Mouse (Mus musculus) adrenal gland, postnatal 14 days (tissue): Measurements from ENCODE around the gene Vps13d. TPM values are rescaled to one million over a fixed set of nuclear protein-coding genes. Genes with fewer than 3 reads are reported as not detected.

Source experiments
- DNase-seq: peaks from one replicate; pipeline ENCODE4 v3.0.0; 2021; ENCODE audit warnings: mixed read lengths
- total RNA-seq: library from RNA; stranded (reverse); gene quantifications from 2 replicates; pipeline ENCODE4 v1.2.3, GENCODE M21; 2021

Gene Vps13d
- total RNA-seq, 1 experiment from 2014 or later = 52.2 TPM

DNA sequence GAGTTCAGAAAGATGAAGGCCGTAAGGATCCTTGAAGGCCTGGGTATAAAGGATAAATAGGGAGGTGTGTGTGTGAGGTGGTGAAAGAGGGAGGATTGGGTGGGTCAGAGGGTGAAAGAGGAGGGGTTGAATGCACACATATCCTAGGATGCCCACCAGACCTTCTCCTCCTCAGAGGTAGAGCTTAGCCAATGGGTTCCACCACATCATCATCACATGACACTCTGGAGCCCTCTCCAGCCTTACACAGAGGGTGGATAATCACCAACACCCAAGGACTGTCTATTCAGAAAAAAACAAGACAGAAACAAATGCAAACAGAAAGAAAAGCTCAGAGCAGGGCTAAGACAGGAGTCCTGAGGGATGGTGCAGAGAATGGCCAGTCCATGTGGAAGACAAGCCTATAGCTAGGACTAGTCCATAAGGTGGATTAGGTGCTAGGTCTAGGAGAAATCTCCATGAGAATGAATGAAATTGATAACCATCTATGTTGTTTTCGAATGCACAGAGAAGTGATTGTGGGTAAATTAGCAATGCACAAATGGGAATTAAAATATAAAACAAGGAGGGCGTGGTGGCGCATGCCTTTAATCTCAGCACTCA lies 188.8 kb downstream of the Vps13d start:
- DNase-seq = no peak

GRCm38 (mm10) chr4:145004176-145004575 lies 190.6 kb downstream of the Vps13d start:
- peak; percentile 31 for DNase-seq

DNA sequence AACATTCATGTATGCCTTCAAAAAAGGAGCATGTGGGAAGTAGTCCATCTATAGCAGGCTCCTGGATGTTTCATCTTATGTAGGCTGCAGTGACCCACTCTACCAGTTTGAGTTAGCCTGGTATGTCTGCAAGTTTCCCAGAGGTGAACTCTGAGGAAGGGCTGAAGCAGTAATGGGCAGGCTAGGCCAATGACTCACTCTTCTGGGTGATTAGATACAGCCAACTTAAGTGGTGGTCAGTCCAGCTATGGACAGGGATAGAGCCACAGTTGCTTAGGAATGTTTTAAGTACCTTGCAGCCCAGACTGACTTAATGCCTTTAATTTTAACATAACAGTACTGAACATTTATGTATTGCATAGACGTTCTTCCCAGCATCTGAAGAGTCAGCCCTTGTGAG lies 192.1 kb downstream of the Vps13d start:
- no peak for DNase-seq

GRCm38 (mm10) chr4:144999903-145000382 lies 194.9 kb downstream of the Vps13d start:
- DNase-seq = peak; percentile 75

DNA sequence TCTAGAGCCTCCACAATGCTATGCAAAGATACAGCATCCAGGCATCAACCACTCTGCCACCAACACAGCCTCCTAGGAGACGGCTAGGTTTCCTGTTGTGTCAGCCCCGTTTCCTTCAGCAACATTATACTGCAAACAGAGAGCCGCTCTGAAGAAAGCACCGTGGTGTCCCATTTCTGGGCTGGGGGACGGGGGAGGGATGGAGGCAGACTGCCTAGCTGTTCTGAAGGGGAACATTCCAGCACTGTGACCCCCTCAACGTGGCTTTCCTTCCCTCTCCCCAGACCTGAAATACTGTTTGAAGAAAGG lies 195.3 kb downstream of the Vps13d start:
- DNase-seq = peak; percentile 17

DNA sequence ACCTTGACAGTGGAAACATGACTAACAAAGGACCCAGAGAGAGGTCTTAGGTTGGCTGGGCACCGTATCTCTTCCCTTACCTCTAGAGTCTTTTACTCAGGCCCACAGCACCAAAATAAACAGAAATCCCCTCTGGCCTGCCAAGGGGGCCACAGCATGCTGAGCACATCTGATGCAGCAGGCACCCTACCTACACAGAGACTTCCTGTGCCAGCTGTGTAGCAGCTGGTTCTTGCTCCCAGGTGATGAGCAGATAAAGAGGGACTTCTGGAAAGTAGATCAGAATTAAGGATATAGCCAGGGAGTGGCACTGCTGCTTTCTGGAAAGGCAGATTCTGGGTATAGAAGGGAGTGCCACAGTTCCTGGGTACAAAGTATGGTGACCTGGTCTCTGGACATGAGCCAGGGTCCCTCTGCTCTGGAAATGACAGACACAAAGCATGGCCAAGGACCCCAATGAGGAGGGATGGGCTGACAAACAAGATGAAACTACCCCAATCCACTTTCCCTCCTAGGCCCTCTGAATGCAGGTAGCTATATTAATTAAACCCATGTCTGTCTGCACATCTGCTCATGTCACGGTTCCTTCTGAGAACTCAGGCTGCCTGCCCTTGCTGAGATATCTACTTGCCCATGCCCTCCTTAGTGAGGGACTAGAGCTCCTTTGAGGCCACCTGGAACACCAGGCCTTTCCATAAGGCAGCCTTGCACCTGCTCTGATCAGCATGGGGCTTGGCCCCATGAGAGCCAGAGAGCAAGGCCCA lies 195.8 kb downstream of the Vps13d start:
- DNase-seq = no peak

- DNase-seq = peak; percentile 63
These were observed 196.7 kb downstream of the Vps13d start for GRCm38 (mm10) chr4:144997887-144998658.

DNA sequence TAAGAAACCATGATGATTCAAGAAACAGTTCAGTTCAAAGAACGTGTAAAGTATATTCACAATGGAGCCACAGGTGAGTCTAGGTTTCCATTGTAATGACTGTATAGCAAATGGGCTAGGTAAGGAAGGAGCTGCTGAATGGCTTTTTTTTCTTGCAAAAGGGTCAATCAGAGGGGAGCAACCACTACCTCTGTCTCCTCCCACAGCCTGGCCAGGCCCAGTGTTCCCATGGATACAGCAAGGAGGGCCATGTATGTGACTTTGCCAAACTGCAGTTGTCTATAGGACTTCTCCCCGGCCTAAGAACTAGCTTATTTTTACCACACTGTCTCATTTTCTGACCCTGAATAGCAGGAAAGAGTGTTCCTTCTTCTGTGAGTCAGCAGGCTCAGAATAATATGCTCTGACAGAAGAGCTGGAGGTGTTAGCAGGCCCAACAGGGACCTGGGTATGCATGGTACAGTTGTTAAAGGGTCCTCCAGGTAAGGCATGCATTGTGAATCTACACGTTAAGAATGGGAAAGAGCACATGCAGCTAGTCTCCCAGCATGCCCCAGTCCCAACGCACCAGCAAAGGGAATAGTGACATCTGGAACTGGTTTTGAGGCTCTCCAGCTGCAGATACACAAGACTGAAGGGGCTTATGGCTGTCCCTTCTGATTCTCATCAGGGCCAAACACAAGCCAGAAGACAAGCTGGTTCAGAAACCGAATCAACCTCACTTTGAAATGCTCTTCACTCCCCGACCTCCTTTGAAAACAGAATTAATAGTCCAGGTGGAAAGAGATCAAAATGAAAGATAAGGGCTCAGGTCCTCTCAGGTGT lies 197.6 kb downstream of the Vps13d start:
- no peak for DNase-seq

- no peak for DNase-seq
These were observed 199.0 kb downstream of the Vps13d start for GRCm38 (mm10) chr4:144995826-144996225.

GRCm38 (mm10) chr4:144993047-144993917 lies 201.5 kb downstream of the Vps13d start:
- no peak for DNase-seq

DNA sequence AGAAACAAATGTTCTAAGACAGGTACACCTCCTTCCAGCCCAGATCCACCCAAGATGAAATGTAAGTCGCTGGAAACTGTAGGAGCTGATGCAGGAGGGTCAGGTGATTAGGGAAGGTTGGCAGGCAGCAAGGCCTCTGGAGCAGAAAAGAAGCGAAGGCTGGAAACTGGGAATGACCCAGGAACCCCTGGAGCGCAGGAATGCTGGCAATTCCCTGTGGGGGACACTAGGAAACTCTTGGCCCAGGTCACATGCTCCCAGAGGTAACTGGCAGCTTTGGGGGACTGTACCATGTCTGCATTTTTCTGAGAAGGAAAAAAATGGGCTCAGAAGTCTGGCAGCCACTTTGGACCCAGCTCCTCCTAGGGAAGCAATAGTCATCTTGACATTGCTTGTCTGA lies 202.4 kb downstream of the Vps13d start:
- peak; percentile 44 for DNase-seq

DNA sequence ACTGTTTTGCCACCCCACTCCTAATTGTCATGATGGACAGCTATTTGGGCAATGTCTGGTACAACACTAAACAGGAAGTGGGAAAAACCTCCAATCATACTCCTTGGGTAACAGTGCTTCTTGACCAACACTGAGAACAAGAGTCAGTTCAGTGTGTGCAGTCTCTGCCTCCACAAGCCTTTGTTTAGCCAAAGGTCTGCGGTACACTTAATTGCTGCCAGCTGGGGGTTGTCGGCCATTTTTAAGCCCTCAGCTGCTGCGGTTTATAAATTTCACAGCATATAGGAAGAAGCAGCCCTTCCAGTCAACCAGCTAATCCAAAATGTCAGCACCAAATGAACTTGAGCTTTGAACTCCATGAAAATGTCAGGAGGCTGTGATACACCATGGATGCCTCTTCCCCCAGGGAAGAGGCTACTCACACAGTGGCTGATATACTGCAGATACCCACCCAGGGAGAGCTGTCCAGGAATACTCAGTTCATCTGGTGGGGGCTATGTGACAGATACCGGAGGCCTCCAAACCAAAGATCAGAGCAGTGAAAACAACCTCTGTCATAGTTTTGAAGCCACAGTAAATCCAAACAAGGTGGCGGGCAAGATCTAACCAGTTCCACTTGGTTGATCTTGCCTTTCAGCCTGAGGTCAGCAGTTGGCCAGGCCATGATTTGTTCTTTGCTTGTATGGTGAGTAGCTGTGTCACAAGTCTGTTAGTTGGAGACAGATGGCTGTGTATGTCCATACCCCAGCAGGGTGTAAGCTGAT lies 206.2 kb downstream of the Vps13d start:
- no peak for DNase-seq

GRCm38 (mm10) chr4:144986016-144986805 lies 208.6 kb downstream of the Vps13d start:
- DNase-seq = no peak

DNA sequence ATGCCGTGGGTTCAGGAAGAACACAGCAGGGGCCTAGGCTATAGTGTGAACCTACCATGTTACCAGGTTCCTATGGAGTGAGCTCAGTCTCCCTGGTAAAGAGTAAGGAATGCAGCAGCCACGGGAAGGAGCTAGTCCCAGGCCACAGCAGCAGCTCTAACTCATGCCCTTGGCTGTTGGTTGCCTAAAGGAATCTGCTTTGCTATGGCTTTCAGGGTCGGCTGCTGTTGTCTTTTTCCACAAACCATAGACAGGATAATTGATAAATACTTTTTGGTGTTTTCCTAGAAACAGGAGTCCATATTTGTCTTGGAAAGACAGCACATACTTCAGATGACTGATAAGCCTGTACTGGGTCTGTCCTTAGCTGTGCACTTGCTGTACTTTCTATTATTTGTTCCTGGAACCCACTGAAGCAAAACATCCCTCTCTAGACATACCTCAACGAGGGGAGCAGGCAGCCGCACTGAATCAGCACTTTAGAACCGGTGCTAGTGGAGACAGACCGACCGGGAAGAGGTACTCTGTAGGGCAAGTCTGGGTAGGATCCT lies 210.9 kb downstream of the Vps13d start:
- no peak for DNase-seq

GRCm38 (mm10) chr4:144983228-144983744 lies 211.5 kb downstream of the Vps13d start:
- DNase-seq = peak; percentile 40

GRCm38 (mm10) chr4:144980811-144981551 lies 213.8 kb downstream of the Vps13d start:
- peak; percentile 70 for DNase-seq

GRCm38 (mm10) chr4:144980110-144980509 lies 214.7 kb downstream of the Vps13d start:
- no peak for DNase-seq

GRCm38 (mm10) chr4:144978039-144978438 lies 216.8 kb downstream of the Vps13d start:
- no peak for DNase-seq
